Mouse (Mus musculus): ENCODE results near the gene Tnnc2. TPM values are rescaled to one million over a fixed set of nuclear protein-coding genes. Genes with fewer than 3 reads are reported as not detected.
"Not testable (repeated sequence)": the region's sequence is repeated elsewhere in the genome, so short reads cannot be mapped to it uniquely, and the experiment has no call there.

The Tnnc2 gene
- polyA plus RNA-seq, 1 experiment = not detected

- Histone ChIP-seq H3K27ac (ENCODE audit: insufficient read depth, low read depth, low read length) (peak overlapping the region; percentile 5; the same call in 1 of the 2 replicates), H3K27me3 (ENCODE audit: control insufficient read depth, insufficient read depth, low read length) (no peaks in the 10 kb centered on the region), H3K36me3 (ENCODE audit: control insufficient read depth, insufficient read depth, low read length) (peaks cover 5% of the 10 kb centered on the region), H3K4me1 (ENCODE audit: control insufficient read depth, insufficient read depth, insufficient read length, low read length) (peaks cover 10% of the 10 kb centered on the region; the same call in 1 of the 2 replicates), H3K4me3 (ENCODE audit: low read depth, low read length) (0 out of 2 replicates have a peak overlapping the region, but pooled peaks have one; percentile 1)
- TF ChIP-seq POLR2A (IDR thresholded peaks at IDR 0.05; ENCODE audit: low read depth, low read length) = no peak
- no peak for TF ChIP-seq CTCF (IDR thresholded peaks at IDR 0.05; ENCODE audit: extremely low read depth, insufficient read length, insufficient replicate concordance, low read depth, low read length)
- 32% methylated on average over 7 of the region's 7 CpGs for WGBS
Measured at GRCm38 (mm10) chr2:164806614-164807013, 26.8 kb upstream of the Tnnc2 start.

GRCm38 (mm10) chr2:164805332-164805718 is 25.6 kb upstream of the Tnnc2 start:
- Histone ChIP-seq H3K27ac (ENCODE audit: insufficient read depth, low read depth, low read length) (peak overlapping the region; percentile 88), H3K27me3 (ENCODE audit: control insufficient read depth, insufficient read depth, low read length) (no peaks in the 10 kb centered on the region), H3K36me3 (ENCODE audit: control insufficient read depth, insufficient read depth, low read length) (peaks cover 12% of the 10 kb centered on the region), H3K4me3 (ENCODE audit: low read depth, low read length) (peak overlapping the region; percentile 72), H3K4me1 (ENCODE audit: control insufficient read depth, insufficient read depth, insufficient read length, low read length) (peaks cover 10% of the 10 kb centered on the region; the same call in 1 of the 2 replicates)
- no peak for TF ChIP-seq POLR2A (IDR thresholded peaks at IDR 0.05; ENCODE audit: low read depth, low read length)
- under 1% methylated on average over 21 of the region's 21 CpGs for WGBS

- WGBS = under 1% methylated on average over 47 of the region's 47 CpGs
- H3K4me1 ChIP-seq (ENCODE audit: control insufficient read depth, insufficient read depth, insufficient read length, low read length) = peaks cover 10% of the 10 kb centered on the region; the same call in 1 of the 2 replicates
- H3K4me3 ChIP-seq (ENCODE audit: low read depth, low read length) = peak within 1 kb of the TSS; percentile 79
- peak within 1 kb of the TSS; percentile 88 for H3K27ac ChIP-seq (ENCODE audit: insufficient read depth, low read depth, low read length)
- H3K27me3 ChIP-seq (ENCODE audit: control insufficient read depth, insufficient read depth, low read length) = no peaks in the 10 kb centered on the region
- TF ChIP-seq POLR2A (IDR thresholded peaks at IDR 0.05; ENCODE audit: low read depth, low read length) (peak; percentile 80), CTCF (IDR thresholded peaks at IDR 0.05; ENCODE audit: extremely low read depth, insufficient read length, insufficient replicate concordance, low read depth, low read length) (no peak)
- H3K36me3 ChIP-seq (ENCODE audit: control insufficient read depth, insufficient read depth, low read length) = peaks cover 16% of the 10 kb centered on the region
Measured at GRCm38 (mm10) chr2:164804533-164805331, 25.0 kb upstream of the Tnnc2 start, which contains the start of the genes Acot8 and Zswim3. Gene Acot8 (minus strand): TSS chr2:164804882. Gene Zswim3 (plus strand): TSS chr2:164805098.

DNA sequence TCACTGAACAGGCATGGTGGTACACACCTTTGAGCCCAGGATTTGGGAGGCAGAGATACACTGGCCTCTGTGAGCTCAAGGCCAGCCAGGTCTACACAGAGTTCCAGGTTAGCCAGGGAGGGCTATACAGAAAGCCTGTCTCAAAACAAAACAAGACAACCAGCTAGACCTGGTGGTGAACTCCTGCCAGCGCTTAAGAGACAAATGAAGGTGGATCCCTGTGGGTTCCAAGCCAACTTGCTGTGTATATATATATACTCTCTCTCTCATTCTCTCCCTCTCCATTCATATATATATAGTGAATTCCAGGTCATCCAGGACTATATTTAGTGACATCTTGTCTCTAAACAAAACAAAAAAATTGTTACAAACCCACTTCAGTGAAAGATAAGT is 24.1 kb upstream of the Tnnc2 start:
- 7% methylated on average over 1 of the region's 1 CpGs for whole genome bisulfite sequencing

GRCm38 (mm10) chr2:164803201-164803920 is 23.6 kb upstream of the Tnnc2 start:
- H3K36me3 ChIP-seq (ENCODE audit: control insufficient read depth, insufficient read depth, low read length) = peaks cover 20% of the 10 kb centered on the region
- H3K4me3 ChIP-seq (ENCODE audit: low read depth, low read length) = peak overlapping the region; percentile 35
- 38% methylated on average over 16 of the region's 16 CpGs for WGBS
- H3K27ac ChIP-seq (ENCODE audit: insufficient read depth, low read depth, low read length) = peak overlapping the region; percentile 52
- peaks cover 10% of the 10 kb centered on the region; the same call in 1 of the 2 replicates for H3K4me1 ChIP-seq (ENCODE audit: control insufficient read depth, insufficient read depth, insufficient read length, low read length)
- TF ChIP-seq CTCF (IDR thresholded peaks at IDR 0.05; ENCODE audit: extremely low read depth, insufficient read length, insufficient replicate concordance, low read depth, low read length) = no peak
- TF ChIP-seq POLR2A (IDR thresholded peaks at IDR 0.05; ENCODE audit: low read depth, low read length) = no peak
- no peaks in the 10 kb centered on the region for H3K27me3 ChIP-seq (ENCODE audit: control insufficient read depth, insufficient read depth, low read length)

More for the DNA sequence above, 24.1 kb upstream of the Tnnc2 start:
- H3K4me1 ChIP-seq (ENCODE audit: control insufficient read depth, insufficient read depth, insufficient read length, low read length) = peaks cover 10% of the 10 kb centered on the region; the same call in 1 of the 2 replicates
- no peaks in the 10 kb centered on the region for H3K27me3 ChIP-seq (ENCODE audit: control insufficient read depth, insufficient read depth, low read length)
- peaks cover 20% of the 10 kb centered on the region for H3K36me3 ChIP-seq (ENCODE audit: control insufficient read depth, insufficient read depth, low read length)
- peak overlapping the region; percentile 52 for H3K27ac ChIP-seq (ENCODE audit: insufficient read depth, low read depth, low read length)
- TF ChIP-seq CTCF (IDR thresholded peaks at IDR 0.05; ENCODE audit: extremely low read depth, insufficient read length, insufficient replicate concordance, low read depth, low read length) (no peak), POLR2A (IDR thresholded peaks at IDR 0.05; ENCODE audit: low read depth, low read length) (no peak)
- peak overlapping the region; percentile 79 for H3K4me3 ChIP-seq (ENCODE audit: low read depth, low read length)

DNA sequence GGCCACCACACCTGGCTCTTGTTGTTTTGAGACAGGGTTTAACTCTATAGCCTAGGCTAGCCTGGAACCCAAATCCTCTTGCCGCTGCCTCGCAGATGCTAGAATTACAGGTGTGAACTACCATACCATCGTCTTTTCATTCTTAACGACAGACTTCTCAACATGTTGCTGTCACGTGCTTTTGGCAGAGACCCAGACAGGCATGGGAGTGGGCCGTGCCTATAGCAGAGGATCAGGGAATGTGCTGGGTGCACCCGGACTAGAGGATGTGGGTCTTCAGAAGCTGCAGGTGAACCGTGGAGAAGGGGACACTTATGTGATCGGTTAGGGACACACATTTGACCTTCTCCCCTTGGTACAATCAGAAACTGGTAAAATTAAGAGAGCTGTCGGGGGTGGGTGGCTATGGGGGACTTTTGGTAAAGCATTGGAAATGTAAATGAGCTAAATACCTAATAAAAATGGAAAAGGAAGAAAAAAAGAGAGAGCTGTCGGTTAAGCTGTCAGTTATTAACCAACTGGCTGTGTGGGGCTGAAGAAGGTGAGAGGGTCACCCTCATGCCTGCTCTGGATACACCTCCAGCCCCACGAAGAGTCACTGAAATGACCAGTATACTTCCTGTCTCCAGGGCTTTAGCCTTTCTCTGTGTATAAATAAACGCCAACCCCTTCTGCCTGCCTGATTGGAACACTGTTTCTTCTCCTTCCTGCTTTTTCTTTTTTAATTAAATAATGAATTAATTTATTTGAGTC is 20.7 kb upstream of the Tnnc2 start:
- no peak overlapping the region for H3K4me3 ChIP-seq (ENCODE audit: low read depth, low read length)
- peaks cover 8% of the 10 kb centered on the region; the same call in 1 of the 2 replicates for H3K4me1 ChIP-seq (ENCODE audit: control insufficient read depth, insufficient read depth, insufficient read length, low read length)
- H3K36me3 ChIP-seq (ENCODE audit: control insufficient read depth, insufficient read depth, low read length) = peaks cover 44% of the 10 kb centered on the region
- WGBS = 89% methylated on average over 13 of the region's 13 CpGs
- H3K27me3 ChIP-seq (ENCODE audit: control insufficient read depth, insufficient read depth, low read length) = no peaks in the 10 kb centered on the region
- no peak overlapping the region for H3K27ac ChIP-seq (ENCODE audit: insufficient read depth, low read depth, low read length)
- TF ChIP-seq POLR2A (IDR thresholded peaks at IDR 0.05; ENCODE audit: low read depth, low read length) (no peak), CTCF (IDR thresholded peaks at IDR 0.05; ENCODE audit: extremely low read depth, insufficient read length, insufficient replicate concordance, low read depth, low read length) (no peak)

DNA sequence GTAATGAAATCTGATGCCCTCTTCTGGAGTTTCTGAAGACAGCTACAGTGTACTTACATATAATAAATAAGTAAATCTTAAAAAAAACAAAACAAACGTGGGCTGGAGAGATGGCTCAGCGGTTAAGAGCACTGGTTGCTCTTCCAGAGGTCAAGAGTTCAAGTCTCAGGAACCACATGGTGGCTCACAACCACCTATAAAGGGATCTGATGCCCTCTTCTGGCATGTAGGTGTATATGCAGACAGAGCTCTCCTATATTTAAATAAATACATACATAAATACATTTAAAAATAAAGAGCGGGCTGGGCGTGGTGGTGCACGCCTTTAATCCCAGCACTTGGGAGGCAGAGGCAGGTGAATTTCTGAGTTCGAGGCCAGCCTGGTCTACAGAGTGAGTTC is 18.8 kb upstream of the Tnnc2 start:
- not testable (repeated sequence) for H3K4me3 ChIP-seq (ENCODE audit: low read depth, low read length); H3K27me3 ChIP-seq (ENCODE audit: control insufficient read depth, insufficient read depth, low read length); H3K27ac ChIP-seq (ENCODE audit: insufficient read depth, low read depth, low read length); H3K4me1 ChIP-seq (ENCODE audit: control insufficient read depth, insufficient read depth, insufficient read length, low read length)
- H3K36me3 ChIP-seq (ENCODE audit: control insufficient read depth, insufficient read depth, low read length) = peaks cover 57% of the 10 kb centered on the region
- WGBS = 68% methylated on average over 6 of the region's 6 CpGs

Measured in small intestine, adult 2 months (tissue).